Mouse (Mus musculus) frontal cortex, postnatal 36 days (tissue): ENCODE data around the gene Hoxc10.

Source experiments
- DNase-seq, 2 experiments: peaks; one replicate each; pipeline ENCODE4 v3.0.0; 2022; ENCODE audit warnings: low spot score in 2 of 2

Gene Hoxc10

GRCm38 (mm10) chr15:102967511-102968397, 1.2 kb downstream of the Hoxc10 start:
- DNase-seq = no peak

- no peak for DNase-seq
Observed at GRCm38 (mm10) chr15:102969296-102969695, 2.7 kb downstream of the Hoxc10 start.

- DNase-seq = no peak
Observed at GRCm38 (mm10) chr15:102970740-102971139, 4.1 kb downstream of the Hoxc10 start.

- no peak for DNase-seq
Observed at GRCm38 (mm10) chr15:102972254-102972653, 5.7 kb downstream of the Hoxc10 start.

- no peak for DNase-seq
Observed at GRCm38 (mm10) chr15:102972753-102973152, 6.2 kb downstream of the Hoxc10 start.

- no peak for DNase-seq
Observed at GRCm38 (mm10) chr15:102975034-102975433, 8.4 kb downstream of the Hoxc10 start.

GRCm38 (mm10) chr15:102975688-102976111, 9.1 kb downstream of the Hoxc10 start:
- no peak for DNase-seq

- DNase-seq = no peak
Observed at GRCm38 (mm10) chr15:102976171-102976570, 9.6 kb downstream of the Hoxc10 start, which contains the start of gene Hoxc9. Gene Hoxc9, plus strand, starts transcription at chr15:102976439.

GRCm38 (mm10) chr15:102976631-102977422, 10.2 kb downstream of the Hoxc10 start:
- no peak for DNase-seq

GRCm38 (mm10) chr15:102977423-102977974, 10.9 kb downstream of the Hoxc10 start:
- no peak for DNase-seq

GRCm38 (mm10) chr15:102978615-102979515, 12.3 kb downstream of the Hoxc10 start:
- no peak for DNase-seq

- no peak for DNase-seq
Observed at GRCm38 (mm10) chr15:102979936-102980335, 13.3 kb downstream of the Hoxc10 start.

- DNase-seq = no peak
Observed at GRCm38 (mm10) chr15:102980352-102980751, 13.8 kb downstream of the Hoxc10 start.

GRCm38 (mm10) chr15:102980912-102981311, 14.3 kb downstream of the Hoxc10 start:
- no peak for DNase-seq

- DNase-seq = no peak
Observed at GRCm38 (mm10) chr15:102981379-102982288, 15.0 kb downstream of the Hoxc10 start.

- no peak for DNase-seq
Observed at GRCm38 (mm10) chr15:102983716-102984115, 17.1 kb downstream of the Hoxc10 start.

- no peak for DNase-seq
Observed at GRCm38 (mm10) chr15:102984521-102984920, 17.9 kb downstream of the Hoxc10 start.

GRCm38 (mm10) chr15:102984925-102985324, 18.3 kb downstream of the Hoxc10 start:
- DNase-seq = no peak

GRCm38 (mm10) chr15:102987124-102987833, 20.7 kb downstream of the Hoxc10 start:
- DNase-seq = peak; percentile 83 to 86
